Mouse (Mus musculus): ENCODE measurements at regions not wholly inside any gene's neighbourhood (a gene's known extent, or its start where the extent isn't known, plus 50 kb on each side); places are given as distances from the start of the nearest gene placed in this dataset.

- no peak for ATAC-seq (ENCODE audit: insufficient number of reproducible peaks, insufficient read depth, low FRiP score, low read depth)
- Histone ChIP-seq H3K4me1 (ENCODE audit: control insufficient read depth in 2 of 2, insufficient read depth in 2 of 2, low read length in 2 of 2) (peaks cover 4 to 11% of the 10 kb centered on the region in 2 experiments), H3K9ac (ENCODE audit: low read length) (no peak overlapping the region), H3K4me3 (ENCODE audit: control insufficient read depth in 1 of 2, insufficient read depth in 1 of 2, low read depth in 1 of 2, low read length in 2 of 2) (no peak overlapping the region), H3K36me3 (ENCODE audit: control insufficient read depth, insufficient read depth, low read length) (no peaks in the 10 kb centered on the region), H3K9me3 (ENCODE audit: control insufficient read depth, low read length) (peaks cover 6% of the 10 kb centered on the region; the same call in 1 of the 2 replicates), H3K4me2 (ENCODE audit: low read length) (peak overlapping the region; percentile 18; the same call in 1 of the 2 replicates), H3K27me3 (ENCODE audit: control insufficient read depth, insufficient read depth, low read length) (no peaks in the 10 kb centered on the region; the same call in 1 of the 2 replicates), H3K27ac (replicated peaks in 1 of 2; ENCODE audit: control insufficient read depth in 1 of 2, insufficient read depth in 1 of 2, low read depth in 2 of 2, low read length in 2 of 2) (no peak overlapping the region)
- WGBS, result 30% methylated on average over 4 of the region's 4 CpGs
These were observed 58.7 kb downstream of the Ccdc185 start for GRCm38 (mm10) chr1:182690323-182690722.

GRCm38 (mm10) chr1:182689741-182690140 lies 59.2 kb downstream of the Ccdc185 start:
- Histone ChIP-seq H3K4me3 (ENCODE audit: control insufficient read depth in 1 of 2, insufficient read depth in 1 of 2, low read depth in 1 of 2, low read length in 2 of 2) (no peak overlapping the region), H3K36me3 (ENCODE audit: control insufficient read depth, insufficient read depth, low read length) (no peaks in the 10 kb centered on the region), H3K4me2 (ENCODE audit: low read length) (no peak overlapping the region), H3K9ac (ENCODE audit: low read length) (no peak overlapping the region), H3K9me3 (ENCODE audit: control insufficient read depth, low read length) (peaks cover 6% of the 10 kb centered on the region; the same call in 1 of the 2 replicates), H3K4me1 (ENCODE audit: control insufficient read depth in 2 of 2, insufficient read depth in 2 of 2, low read length in 2 of 2) (peaks cover 4 to 11% of the 10 kb centered on the region in 2 experiments), H3K27me3 (ENCODE audit: control insufficient read depth, insufficient read depth, low read length) (no peaks in the 10 kb centered on the region; the same call in 1 of the 2 replicates), H3K27ac (replicated peaks in 1 of 2; ENCODE audit: control insufficient read depth in 1 of 2, insufficient read depth in 1 of 2, low read depth in 2 of 2, low read length in 2 of 2) (no peak overlapping the region)
- ATAC-seq (ENCODE audit: insufficient number of reproducible peaks, insufficient read depth, low FRiP score, low read depth), result no peak
- 53% methylated on average over 6 of the region's 6 CpGs for WGBS

GRCm38 (mm10) chr1:182687146-182687545 lies 61.8 kb downstream of the Ccdc185 start:
- ATAC-seq (ENCODE audit: insufficient number of reproducible peaks, insufficient read depth, low FRiP score, low read depth), result no peak
- Histone ChIP-seq H3K27me3 (ENCODE audit: control insufficient read depth, insufficient read depth, low read length) (no peaks in the 10 kb centered on the region; the same call in 1 of the 2 replicates), H3K36me3 (ENCODE audit: control insufficient read depth, insufficient read depth, low read length) (no peaks in the 10 kb centered on the region), H3K4me3 (ENCODE audit: control insufficient read depth in 1 of 2, insufficient read depth in 1 of 2, low read depth in 1 of 2, low read length in 2 of 2) (no peak overlapping the region), H3K9ac (ENCODE audit: low read length) (no peak overlapping the region), H3K9me3 (ENCODE audit: control insufficient read depth, low read length) (peaks cover 6% of the 10 kb centered on the region; the same call in 1 of the 2 replicates), H3K4me1 (ENCODE audit: control insufficient read depth in 2 of 2, insufficient read depth in 2 of 2, low read length in 2 of 2) (peaks cover 16 to 23% of the 10 kb centered on the region in 2 experiments), H3K27ac (replicated peaks in 1 of 2; ENCODE audit: control insufficient read depth in 1 of 2, insufficient read depth in 1 of 2, low read depth in 2 of 2, low read length in 2 of 2) (no peak overlapping the region), H3K4me2 (ENCODE audit: low read length) (no peak overlapping the region)
- 61% methylated on average over 5 of the region's 5 CpGs for WGBS

- Histone ChIP-seq H3K4me1 (ENCODE audit: control insufficient read depth in 2 of 2, insufficient read depth in 2 of 2, low read length in 2 of 2) (peaks cover 16 to 26% of the 10 kb centered on the region in 2 experiments), H3K27ac (replicated peaks in 1 of 2; ENCODE audit: control insufficient read depth in 1 of 2, insufficient read depth in 1 of 2, low read depth in 2 of 2, low read length in 2 of 2) (no peak overlapping the region), H3K9me3 (ENCODE audit: control insufficient read depth, low read length) (peaks cover 6% of the 10 kb centered on the region; the same call in 1 of the 2 replicates), H3K27me3 (ENCODE audit: control insufficient read depth, insufficient read depth, low read length) (no peaks in the 10 kb centered on the region; the same call in 1 of the 2 replicates), H3K4me3 (ENCODE audit: control insufficient read depth in 1 of 2, insufficient read depth in 1 of 2, low read depth in 1 of 2, low read length in 2 of 2) (no peak overlapping the region), H3K4me2 (ENCODE audit: low read length) (no peak overlapping the region), H3K9ac (ENCODE audit: low read length) (no peak overlapping the region), H3K36me3 (ENCODE audit: control insufficient read depth, insufficient read depth, low read length) (no peaks in the 10 kb centered on the region)
- no peak for ATAC-seq (ENCODE audit: insufficient number of reproducible peaks, insufficient read depth, low FRiP score, low read depth)
- 48% methylated on average over 5 of the region's 5 CpGs for WGBS
These were observed 62.7 kb downstream of the Ccdc185 start for GRCm38 (mm10) chr1:182686231-182686630.

GRCm38 (mm10) chr1:182682591-182683252 lies 66.3 kb downstream of the Ccdc185 start:
- Histone ChIP-seq H3K4me1 (ENCODE audit: control insufficient read depth in 2 of 2, insufficient read depth in 2 of 2, low read length in 2 of 2) (peaks cover 17% of the 10 kb centered on the region in 2 experiments), H3K9me3 (ENCODE audit: control insufficient read depth, low read length) (no peaks in the 10 kb centered on the region), H3K4me2 (ENCODE audit: low read length) (peak overlapping the region; percentile 41), H3K4me3 (ENCODE audit: control insufficient read depth in 1 of 2, insufficient read depth in 1 of 2, low read depth in 1 of 2, low read length in 2 of 2) (no peak overlapping the region), H3K36me3 (ENCODE audit: control insufficient read depth, insufficient read depth, low read length) (no peaks in the 10 kb centered on the region), H3K27ac (replicated peaks in 1 of 2; ENCODE audit: control insufficient read depth in 1 of 2, insufficient read depth in 1 of 2, low read depth in 2 of 2, low read length in 2 of 2) (peak overlapping the region; percentile 28 to 55; a peak in 2 of 4 replicates), H3K27me3 (ENCODE audit: control insufficient read depth, insufficient read depth, low read length) (no peaks in the 10 kb centered on the region; the same call in 1 of the 2 replicates), H3K9ac (ENCODE audit: low read length) (no peak overlapping the region; the same call in 1 of the 2 replicates)
- WGBS, result 14% methylated on average over 14 of the region's 14 CpGs
- ATAC-seq (ENCODE audit: insufficient number of reproducible peaks, insufficient read depth, low FRiP score, low read depth), result peak; percentile 88

Data from heart, embryonic 14.5 days (tissue).